Mouse (Mus musculus) small intestine, adult 2 months (tissue): ENCODE results near the gene Ch25h. TPM values are rescaled to one million over a fixed set of nuclear protein-coding genes. Genes with fewer than 3 reads are reported as not detected.
A peak's percentile ranks its signal among the peaks of the same experiment; 100 is the strongest.

ENCODE experiments used
- H3K27ac ChIP-seq: fragments of 200-500 bp; 2 replicates; pipeline ENCODE4 v1.5.1; 2012; ENCODE audit warnings: low read depth, low read length, control low read depth, inconsistent platforms; ENCODE audit not compliant: insufficient read depth
- H3K27me3 ChIP-seq: fragments of 200-500 bp; 2 replicates; pipeline ENCODE4 v1.6.1; 2012; ENCODE audit warnings: mild to moderate bottlenecking, moderate library complexity, low read length, inconsistent platforms; ENCODE audit not compliant: control insufficient read depth, insufficient read depth
- H3K36me3 ChIP-seq: fragments of 200-500 bp; 2 replicates; pipeline ENCODE4 v1.6.1; 2012; ENCODE audit warnings: mild to moderate bottlenecking, low read length, control low read depth, inconsistent platforms; ENCODE audit not compliant: control insufficient read depth, insufficient read depth
- H3K4me1 ChIP-seq: fragments of 200-500 bp; 2 replicates; pipeline ENCODE4 v1.6.1; 2012; ENCODE audit warnings: low read length, inconsistent platforms, mixed read lengths; ENCODE audit not compliant: control insufficient read depth, insufficient read depth, insufficient read length
- H3K4me3 ChIP-seq: fragments of 200-500 bp; 2 replicates; pipeline ENCODE4 v1.5.1; 2012; ENCODE audit warnings: low read depth, mild to moderate bottlenecking, control low read depth, inconsistent platforms, low read length, moderate library complexity
- CTCF ChIP-seq: fragments of 200-500 bp; IDR thresholded peaks from 2 replicates; pipeline ENCODE4 v1.5.1; 2012; ENCODE audit warnings: low read depth, mild to moderate bottlenecking, control low read depth, inconsistent platforms, low read length, moderate library complexity, mixed read lengths; ENCODE audit not compliant: insufficient replicate concordance, insufficient read length; ENCODE audit errors: extremely low read depth
- POLR2A ChIP-seq: fragments of 200-500 bp; IDR thresholded peaks from 2 replicates; pipeline ENCODE4 v1.6.1; 2012; ENCODE audit warnings: low read depth, mild to moderate bottlenecking, control low read depth, inconsistent platforms, low read length, moderate library complexity
- WGBS: fragments of 180-500 bp; shearing (Covaris S2); methylation state at CpG from one replicate; pipeline ENCODE4 v1.1.7; 2018; 5-methylcytosine and 5-hydroxymethylcytosine counted together
- polyA plus RNA-seq: library from polyadenylated mRNA; depleted of rRNA; stranded (reverse); fragments of >200 nt; gene quantifications from 2 replicates; pipeline ENCODE4 v1.2.3, GENCODE M21; 2012

Ch25h gene
- polyA plus RNA-seq, 1 experiment = 6.6 TPM

DNA sequence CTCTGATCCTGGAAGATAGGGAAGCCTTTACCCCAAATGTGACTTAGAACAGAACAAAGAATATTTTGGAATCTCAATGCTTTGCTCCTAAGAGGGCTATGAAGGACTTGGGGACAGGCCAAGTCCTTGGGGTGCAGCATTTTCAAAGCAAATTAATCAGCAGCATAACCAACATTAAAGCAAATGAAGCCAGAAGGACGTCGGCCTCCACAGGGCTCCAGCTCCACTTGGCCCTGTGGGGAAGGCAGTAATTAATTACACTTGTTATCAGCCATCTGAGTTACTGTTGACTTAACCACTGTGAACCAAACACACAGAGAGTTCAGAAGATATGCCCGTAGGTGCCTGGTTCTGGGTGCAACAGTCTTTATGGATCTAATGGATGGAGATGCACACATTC lies 43.8 kb upstream of the Ch25h start:
- no peaks in the 10 kb centered on the region for H3K27me3 ChIP-seq
- peaks cover 25% of the 10 kb centered on the region; the same call in 1 of the 2 replicates for H3K4me1 ChIP-seq
- 24% methylated on average over 3 of the region's 3 CpGs for WGBS
- TF ChIP-seq CTCF (no peak), POLR2A (no peak)
- peak overlapping the region; percentile 87 for H3K27ac ChIP-seq
- peaks cover 7% of the 10 kb centered on the region for H3K36me3 ChIP-seq
- no peak overlapping the region for H3K4me3 ChIP-seq

DNA sequence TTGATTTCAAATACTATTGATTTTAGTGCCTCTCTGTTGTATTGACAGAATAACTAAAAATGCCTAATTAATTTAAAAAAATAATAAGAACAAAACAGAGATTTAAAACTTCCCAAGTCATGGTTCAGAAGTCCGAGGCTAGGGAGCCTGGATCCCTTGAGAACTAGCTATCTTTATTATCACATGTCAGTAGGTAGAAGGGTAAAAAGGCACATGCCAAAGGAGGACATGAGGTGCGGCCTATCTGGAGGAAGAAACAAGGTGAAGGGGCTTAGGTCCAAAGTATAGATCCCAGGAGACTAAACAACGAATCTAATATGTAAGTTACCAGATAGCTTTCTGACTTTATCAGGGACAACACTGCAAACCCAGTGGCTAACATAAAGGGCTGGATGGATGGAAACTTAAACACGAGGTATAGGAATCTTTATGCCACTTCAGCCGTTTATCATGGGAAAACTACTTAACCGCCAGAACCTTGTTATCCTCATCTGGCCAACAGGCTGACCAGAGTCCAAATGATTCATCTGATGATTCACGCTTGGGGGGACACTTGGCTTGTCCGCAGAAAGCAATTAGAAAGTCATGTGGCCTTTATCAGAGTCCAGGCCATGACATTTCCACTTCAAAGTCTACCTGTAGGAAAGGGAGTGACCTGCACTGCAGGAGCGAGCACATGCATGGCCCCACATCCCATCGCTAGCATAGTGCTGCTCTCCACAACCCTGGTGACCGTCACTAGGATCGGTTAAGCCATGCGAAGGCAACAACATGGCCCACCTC lies 43.0 kb upstream of the Ch25h start:
- no peaks in the 10 kb centered on the region for H3K27me3 ChIP-seq
- peaks cover 25% of the 10 kb centered on the region; the same call in 1 of the 2 replicates for H3K4me1 ChIP-seq
- WGBS = 61% methylated on average over 13 of the region's 13 CpGs
- no peak overlapping the region for H3K4me3 ChIP-seq
- H3K36me3 ChIP-seq = peaks cover 5% of the 10 kb centered on the region
- H3K27ac ChIP-seq = peak overlapping the region; percentile 87
- TF ChIP-seq CTCF = no peak
- TF ChIP-seq POLR2A = no peak

DNA sequence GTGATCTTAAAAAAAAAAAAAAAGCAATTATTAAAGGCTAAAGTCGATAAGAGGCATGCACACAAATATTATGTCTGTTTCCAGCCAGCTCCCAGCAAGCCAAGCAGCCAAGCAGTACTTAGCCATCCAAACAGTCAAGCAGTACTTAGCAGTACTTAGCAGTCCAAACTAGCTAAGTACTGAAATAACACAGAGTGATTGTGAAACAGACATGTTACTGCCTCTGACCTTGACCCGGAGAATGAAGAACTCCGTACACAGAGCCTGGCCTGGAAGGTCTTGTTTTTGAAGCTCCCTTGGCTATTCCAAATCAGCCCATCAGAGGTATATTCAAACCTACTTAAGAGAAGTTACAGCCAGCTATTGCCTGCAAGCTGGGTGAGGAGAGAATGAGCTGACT lies 42.2 kb upstream of the Ch25h start:
- peaks cover 25% of the 10 kb centered on the region; the same call in 1 of the 2 replicates for H3K4me1 ChIP-seq
- peak overlapping the region; percentile 78 for H3K27ac ChIP-seq
- WGBS = 59% methylated on average over 3 of the region's 3 CpGs
- peaks cover 5% of the 10 kb centered on the region for H3K36me3 ChIP-seq
- TF ChIP-seq POLR2A = no peak
- no peak for TF ChIP-seq CTCF
- H3K4me3 ChIP-seq = no peak overlapping the region
- no peaks in the 10 kb centered on the region for H3K27me3 ChIP-seq

DNA sequence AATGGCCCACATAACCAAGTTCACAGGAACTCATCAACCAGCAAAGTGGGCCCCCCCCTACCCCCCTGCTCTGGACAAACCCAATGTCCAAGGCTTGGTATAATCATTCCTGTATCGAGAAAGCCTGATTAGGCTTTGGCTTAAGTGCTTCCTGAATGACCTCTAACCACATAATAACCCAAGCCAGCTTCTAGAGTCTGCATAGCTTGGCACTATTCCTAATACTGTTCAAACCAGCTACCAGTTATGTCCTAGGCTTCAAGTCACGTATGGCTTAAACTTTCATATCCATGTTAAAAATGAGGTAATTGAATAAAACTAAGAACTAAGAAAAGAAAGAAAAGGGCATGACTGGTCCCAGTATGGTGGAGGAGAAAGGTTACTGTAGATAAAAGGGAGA lies 41.4 kb upstream of the Ch25h start:
- Histone ChIP-seq H3K36me3 (no peaks in the 10 kb centered on the region), H3K27ac (peak overlapping the region; percentile 78), H3K4me1 (peaks cover 28% of the 10 kb centered on the region; the same call in 1 of the 2 replicates), H3K4me3 (no peak overlapping the region), H3K27me3 (no peaks in the 10 kb centered on the region)
- TF ChIP-seq CTCF = no peak
- TF ChIP-seq POLR2A = no peak
- WGBS = 44% methylated on average over 2 of the region's 2 CpGs

DNA sequence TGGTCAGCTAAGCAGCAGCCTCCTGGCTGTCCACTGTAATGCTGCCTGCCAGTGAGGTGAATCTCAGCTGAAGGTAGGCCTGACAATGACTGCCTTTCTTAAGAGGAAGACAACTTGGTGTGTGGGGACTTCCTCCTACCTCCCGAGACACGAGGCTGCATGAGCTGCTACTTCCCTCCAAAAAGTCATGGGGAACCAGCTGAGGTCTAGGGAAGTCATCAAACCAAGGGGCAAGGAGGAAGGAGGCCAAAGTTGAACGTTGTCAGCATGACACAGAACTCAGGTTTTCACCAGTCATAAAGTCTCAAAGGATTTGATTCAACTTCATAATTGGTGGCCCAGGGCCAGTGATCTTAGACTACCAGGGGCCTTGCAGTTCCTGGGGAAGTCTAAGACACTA lies 40.7 kb upstream of the Ch25h start:
- H3K27ac ChIP-seq = peak overlapping the region; percentile 52

DNA sequence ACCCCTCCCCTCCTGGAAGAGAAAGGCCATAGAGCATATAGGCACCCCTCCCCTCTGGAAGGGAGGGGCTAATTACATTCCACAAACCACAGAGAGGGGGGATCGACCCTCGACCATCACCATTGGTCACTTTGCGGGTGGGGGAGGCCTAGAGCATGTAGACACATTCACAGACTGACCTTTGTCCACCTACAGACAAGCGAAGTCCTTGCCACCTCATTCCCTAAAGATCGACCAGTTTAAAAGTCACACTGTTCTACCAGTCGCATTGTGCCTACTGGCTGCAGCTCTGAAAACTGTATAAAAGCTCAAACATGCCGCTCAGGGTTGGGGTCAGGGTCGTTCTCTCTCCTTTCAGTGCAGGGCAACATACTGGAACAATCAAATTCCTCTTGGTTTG lies 36.6 kb upstream of the Ch25h start:
- Histone ChIP-seq H3K27me3 (no peaks in the 10 kb centered on the region), H3K4me3 (no peak overlapping the region), H3K36me3 (peaks cover 7% of the 10 kb centered on the region), H3K4me1 (peaks cover 10% of the 10 kb centered on the region; the same call in 1 of the 2 replicates), H3K27ac (no peak overlapping the region)
- WGBS = 48% methylated on average over 8 of the region's 8 CpGs
- no peak for TF ChIP-seq CTCF
- TF ChIP-seq POLR2A = no peak

More for the DNA sequence above, 40.7 kb upstream of the Ch25h start:
- Histone ChIP-seq H3K27me3 (no peaks in the 10 kb centered on the region), H3K36me3 (no peaks in the 10 kb centered on the region; the same call in 1 of the 2 replicates), H3K4me1 (peaks cover 30% of the 10 kb centered on the region; the same call in 1 of the 2 replicates), H3K4me3 (no peak overlapping the region)
- WGBS = 52% methylated on average over 3 of the region's 3 CpGs
- no peak for TF ChIP-seq CTCF

DNA sequence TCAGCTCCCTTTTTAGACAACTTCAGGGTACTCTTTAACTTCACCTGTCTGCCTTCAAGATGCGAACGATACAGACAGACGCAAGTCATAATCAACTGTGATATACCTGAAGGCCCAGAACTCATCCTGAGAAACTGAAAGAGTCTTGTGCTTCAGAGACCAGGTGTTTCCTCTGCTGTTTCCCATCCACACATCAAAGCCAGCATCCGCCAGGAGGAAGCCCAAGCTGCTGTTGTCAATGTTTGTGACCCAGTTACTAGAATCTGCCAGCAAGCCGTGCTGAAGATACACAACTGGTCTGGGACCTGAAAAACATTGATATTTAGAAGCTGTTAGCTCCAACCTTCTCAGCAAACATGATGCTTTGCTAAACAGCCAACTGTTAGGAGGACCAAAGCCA lies 35.8 kb upstream of the Ch25h start:
- Histone ChIP-seq H3K36me3 (peaks cover 7% of the 10 kb centered on the region), H3K4me1 (peaks cover 9% of the 10 kb centered on the region; the same call in 1 of the 2 replicates), H3K4me3 (no peak overlapping the region), H3K27ac (no peak overlapping the region), H3K27me3 (no peaks in the 10 kb centered on the region)
- 78% methylated on average over 5 of the region's 5 CpGs for WGBS
- TF ChIP-seq POLR2A (no peak), CTCF (no peak)
